Mouse (Mus musculus) liver, postnatal 0 days (tissue): ENCODE data around the gene Dtx3l. TPM values are rescaled to one million over a fixed set of nuclear protein-coding genes. Genes with fewer than 3 reads are reported as not detected.
A peak's percentile ranks its signal among the peaks of the same experiment; 100 is the strongest.
"Not testable (repeated sequence)": the region's sequence is repeated elsewhere in the genome, so short reads cannot be mapped to it uniquely, and the experiment has no call there.

Experiments used
- ATAC-seq: fragments of 200-750 bp; cut with Nextera tagmentation; 2 replicates; pipeline ENCODE4 v1.8.0; 2017; ENCODE audit warnings: mild to moderate bottlenecking, moderate library complexity
- DNase-seq: peaks from one replicate; pipeline ENCODE4 v3.0.0-alpha.2; 2016
- H3K27ac ChIP-seq: fragments of 300-500 bp; sonication (generic); 2 replicates; pipeline ENCODE4 v1.5.1; 2014; ENCODE audit warnings: antibody characterized with exemption, moderate library complexity, mild to moderate bottlenecking, low read depth
- H3K27me3 ChIP-seq: fragments of 300-500 bp; sonication (generic); 2 replicates; pipeline ENCODE4 v1.6.1; 2014; ENCODE audit warnings: low read length, control low read depth, mixed read lengths; ENCODE audit not compliant: insufficient read depth
- H3K36me3 ChIP-seq: fragments of 300-500 bp; sonication (generic); replicated peaks from 2 replicates; pipeline ENCODE4 v1.6.1; 2014; ENCODE audit warnings: mild to moderate bottlenecking, control low read depth, low read length, moderate library complexity, mixed read lengths; ENCODE audit not compliant: insufficient read depth
- H3K4me1 ChIP-seq: fragments of 300-500 bp; sonication (generic); 2 replicates; pipeline ENCODE4 v1.6.1; 2014; ENCODE audit warnings: antibody characterized with exemption, mild to moderate bottlenecking, control low read depth; ENCODE audit not compliant: insufficient read depth
- H3K4me2 ChIP-seq: fragments of 300-500 bp; sonication (generic); 2 replicates; pipeline ENCODE4 v1.6.1; 2014; ENCODE audit warnings: low read depth, mild to moderate bottlenecking, low read length, moderate library complexity, mixed read lengths
- H3K4me3 ChIP-seq: fragments of 300-500 bp; sonication (generic); 2 replicates; pipeline ENCODE4 v1.5.1; 2014; ENCODE audit warnings: low read depth, low read length
- H3K9ac ChIP-seq: fragments of 300-500 bp; sonication (generic); replicated peaks from 2 replicates; pipeline ENCODE4 v1.6.1; 2014; ENCODE audit warnings: mild to moderate bottlenecking, moderate library complexity
- H3K9me3 ChIP-seq: fragments of 300-500 bp; sonication (generic); 2 replicates; pipeline ENCODE4 v1.6.1; 2016; ENCODE audit warnings: mild to moderate bottlenecking, control low read depth, low read length, mixed read lengths
- CTCF ChIP-seq: sonication (generic); IDR thresholded peaks from 2 replicates; pipeline ENCODE4 v1.5.1; 2016; ENCODE audit warnings: antibody characterized with exemption, low read depth
- EP300 ChIP-seq: IDR thresholded peaks from 2 replicates; pipeline ENCODE4 v1.6.1; 2016; ENCODE audit warnings: antibody characterized with exemption, low read depth, mild to moderate bottlenecking
- WGBS: fragments of 180-500 bp; shearing (Covaris S2); extraction: QIAGEN DNeasy Blood & Tissue Kit; methylation state at CpG from one replicate; pipeline ENCODE4 v1.1.7; 2014; ENCODE audit not compliant: insufficient replicate concordance; 5-methylcytosine and 5-hydroxymethylcytosine counted together
- polyA plus RNA-seq: library from polyadenylated mRNA; unstranded; fragments of >200 nt; fragmentation: Nextera tagmentation; extraction: Ambion mirVana; gene quantifications from 2 replicates; pipeline ENCODE4 v1.2.1, GENCODE M21; 2015

The Dtx3l gene
- polyA plus RNA-seq, 1 experiment from 2014 or later = 16.3 TPM

DNA sequence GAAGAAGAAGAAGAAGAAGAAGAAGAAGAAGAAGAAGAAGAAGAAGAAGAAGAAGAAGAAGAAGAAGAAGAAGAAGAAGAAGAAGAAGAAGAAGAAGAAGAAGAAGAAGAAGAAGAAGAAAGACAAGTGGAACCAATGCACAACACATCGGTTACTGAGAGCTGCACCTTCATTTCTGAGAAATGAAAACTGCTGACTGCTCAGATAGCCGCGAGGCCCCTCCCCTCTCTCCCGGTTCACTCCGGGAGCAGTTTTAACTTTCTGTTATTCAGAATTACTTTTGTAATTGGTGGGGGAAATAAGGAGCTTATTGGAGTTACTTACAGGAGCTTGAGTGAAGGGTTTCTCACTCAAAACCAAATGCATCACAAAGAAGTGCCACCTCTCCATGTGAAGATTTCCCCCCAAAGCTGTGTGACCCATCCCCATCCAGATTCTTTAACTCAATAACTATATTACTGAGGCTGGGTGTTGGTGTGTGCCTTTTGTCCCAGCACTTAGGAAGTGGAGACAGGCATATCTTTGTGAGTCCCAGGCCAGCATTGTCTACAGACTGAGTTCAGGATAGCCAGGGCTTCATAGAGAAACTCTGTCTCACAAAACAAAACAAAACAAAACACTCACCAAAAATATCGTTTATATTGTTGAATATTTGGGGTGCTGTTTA lies 33.0 kb downstream of the Dtx3l start:
- Histone ChIP-seq H3K9ac (no peak overlapping the region), H3K27ac (peak overlapping the region; percentile 61), H3K4me2 (peak overlapping the region; percentile 44), H3K9me3 (peaks cover 3% of the 10 kb centered on the region; the same call in 1 of the 2 replicates), H3K4me1 (peaks cover 4% of the 10 kb centered on the region; the same call in 1 of the 2 replicates), H3K27me3 (no peaks in the 10 kb centered on the region), H3K36me3 (no peaks in the 10 kb centered on the region), H3K4me3 (no peak overlapping the region)
- 60% methylated on average over 6 of the region's 6 CpGs for WGBS
- peak; percentile 73 for ATAC-seq
- TF ChIP-seq EP300 (no peak; the same call in 1 of the 2 replicates), CTCF (no peak)
- DNase-seq = no peak

DNA sequence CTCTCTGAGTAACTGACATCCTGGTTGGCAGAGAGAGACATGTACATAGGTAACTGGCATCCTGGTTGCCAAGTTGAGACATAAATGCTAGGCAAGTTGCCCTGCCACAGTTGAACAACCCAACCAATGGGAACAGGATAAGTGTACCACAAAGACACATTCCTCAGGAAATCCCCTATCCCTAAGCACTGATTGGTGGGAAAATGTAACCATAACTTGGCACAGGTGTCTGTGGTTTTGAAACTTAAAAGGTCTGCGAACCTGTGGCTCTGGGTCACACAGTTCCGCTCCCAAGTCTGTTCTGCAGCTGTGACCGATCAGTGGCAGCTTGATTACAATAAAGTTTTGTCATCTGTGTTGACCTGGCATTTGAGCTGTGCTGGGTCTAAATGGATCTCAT lies 33.6 kb downstream of the Dtx3l start:
- Histone ChIP-seq H3K9me3 (peaks cover 3% of the 10 kb centered on the region; the same call in 1 of the 2 replicates), H3K4me3 (no peak overlapping the region), H3K4me1 (peaks cover 4% of the 10 kb centered on the region; the same call in 1 of the 2 replicates), H3K9ac (no peak overlapping the region), H3K27ac (peak overlapping the region; percentile 55; the same call in 1 of the 2 replicates), H3K4me2 (no peak overlapping the region), H3K27me3 (no peaks in the 10 kb centered on the region), H3K36me3 (no peaks in the 10 kb centered on the region)
- 0 out of 2 replicates have a peak, but pooled peaks have one; percentile 24 for ATAC-seq
- no peak for DNase-seq
- no peak; the same call in 1 of the 2 replicates for TF ChIP-seq EP300
- no peak for TF ChIP-seq CTCF
- 89% methylated on average over 3 of the region's 3 CpGs for WGBS

DNA sequence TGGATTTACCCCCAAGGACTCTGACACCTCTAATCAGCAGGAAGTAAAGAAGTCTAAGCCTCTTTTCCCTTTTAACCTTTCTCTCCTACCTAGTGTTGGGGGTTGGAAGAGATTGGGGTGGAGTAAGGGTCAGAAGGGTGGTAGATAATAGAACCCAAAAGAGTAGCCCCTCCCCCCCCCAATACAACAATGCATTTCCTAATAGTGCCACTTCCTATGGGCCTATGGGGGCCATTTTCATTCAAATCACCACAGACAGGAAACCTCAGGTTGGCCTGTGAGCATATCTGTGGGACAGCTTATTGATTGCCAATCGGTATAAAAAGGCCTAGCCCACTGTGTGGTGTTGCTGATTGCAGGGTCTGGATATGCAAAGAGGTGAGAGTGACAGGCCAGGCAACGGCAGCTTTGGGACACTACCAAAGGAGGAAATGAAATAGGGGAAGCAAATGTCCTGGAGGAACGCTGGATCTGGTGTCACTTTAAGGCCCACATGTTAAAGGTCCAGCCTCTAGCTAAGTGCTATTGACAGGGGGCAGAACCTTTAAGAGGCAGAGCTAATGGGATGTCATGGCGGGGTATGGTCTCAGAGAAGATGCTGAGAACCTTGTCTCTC lies 34.7 kb downstream of the Dtx3l start:
- peaks cover 4% of the 10 kb centered on the region; the same call in 1 of the 2 replicates for H3K4me1 ChIP-seq
- H3K9me3 ChIP-seq = peaks cover 3% of the 10 kb centered on the region; the same call in 1 of the 2 replicates
- no peak overlapping the region for H3K9ac ChIP-seq
- ATAC-seq (no peak), DNase-seq (no peak)
- H3K27ac ChIP-seq = no peak overlapping the region
- WGBS = 39% methylated on average over 4 of the region's 4 CpGs
- no peaks in the 10 kb centered on the region for H3K27me3 ChIP-seq
- no peaks in the 10 kb centered on the region for H3K36me3 ChIP-seq
- TF ChIP-seq CTCF (no peak), EP300 (no peak)
- H3K4me2 ChIP-seq = no peak overlapping the region
- H3K4me3 ChIP-seq = no peak overlapping the region

DNA sequence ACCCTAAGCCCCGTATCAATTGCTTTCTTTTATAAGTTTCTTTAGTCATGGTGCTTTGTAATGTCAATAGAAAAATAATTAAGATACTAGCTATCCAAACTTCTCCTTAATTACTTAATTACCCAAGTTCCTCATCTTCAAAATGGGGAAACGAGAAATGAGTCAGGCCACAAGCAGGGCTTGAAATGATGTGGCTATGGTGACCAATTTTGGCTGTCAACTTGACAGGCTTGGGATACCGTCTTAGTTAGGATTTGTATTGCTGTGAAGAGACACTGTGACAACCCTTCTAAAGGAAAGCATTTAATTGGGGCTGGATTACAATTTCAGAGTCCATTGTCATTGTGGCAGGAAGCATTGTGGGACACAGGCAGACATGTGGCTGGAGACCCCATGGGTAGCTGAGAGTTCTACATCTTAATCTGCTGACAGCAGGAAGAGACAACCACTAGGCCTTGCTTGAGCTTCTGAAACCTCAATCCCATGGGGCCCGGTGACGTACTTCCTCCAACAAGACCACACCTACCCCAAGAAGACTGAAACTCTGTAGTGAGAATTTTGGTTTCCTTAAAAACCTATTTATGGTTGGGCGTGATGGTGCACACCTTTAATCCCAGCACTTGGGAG lies 35.8 kb downstream of the Dtx3l start:
- Histone ChIP-seq H3K27me3 (no peaks in the 10 kb centered on the region), H3K4me3 (no peak overlapping the region), H3K4me2 (no peak overlapping the region), H3K36me3 (no peaks in the 10 kb centered on the region), H3K4me1 (peaks cover 4% of the 10 kb centered on the region; the same call in 1 of the 2 replicates), H3K9ac (no peak overlapping the region), H3K27ac (0 out of 2 replicates have a peak overlapping the region, but pooled peaks have one; percentile 30), H3K9me3 (no peaks in the 10 kb centered on the region)
- 66% methylated on average over 6 of the region's 6 CpGs for WGBS
- ATAC-seq (no peak), DNase-seq (no peak)
- no peak for TF ChIP-seq EP300
- TF ChIP-seq CTCF = no peak

DNA sequence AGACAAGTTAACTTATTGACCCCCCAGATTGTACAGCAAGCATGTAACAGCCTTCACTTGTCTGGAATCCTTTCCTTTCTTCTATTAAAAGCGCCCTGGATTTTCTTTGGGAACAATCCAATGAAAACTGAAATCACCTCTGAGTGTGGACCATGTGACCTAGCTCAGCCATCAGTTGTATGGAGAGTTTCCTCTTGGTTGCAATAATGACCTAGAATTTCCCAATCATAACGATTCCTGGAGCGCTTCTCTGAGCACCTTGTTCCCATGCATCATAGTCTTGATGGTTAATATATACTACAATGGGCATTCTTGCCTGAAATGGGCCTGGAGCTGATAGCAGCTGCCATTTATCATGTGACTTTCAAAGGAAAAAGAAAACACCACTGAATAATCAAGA lies 38.4 kb downstream of the Dtx3l start:
- WGBS = 66% methylated on average over 3 of the region's 3 CpGs
- Histone ChIP-seq H3K27ac (no peak overlapping the region), H3K4me1 (peaks cover 4% of the 10 kb centered on the region; the same call in 1 of the 2 replicates), H3K36me3 (no peaks in the 10 kb centered on the region), H3K27me3 (no peaks in the 10 kb centered on the region), H3K4me2 (no peak overlapping the region), H3K4me3 (no peak overlapping the region), H3K9me3 (0 out of 2 replicates have a peak, but pooled peaks cover 2% of the 10 kb centered on the region), H3K9ac (no peak overlapping the region)
- DNase-seq = no peak
- no peak for ATAC-seq
- no peak for TF ChIP-seq CTCF
- TF ChIP-seq EP300 = no peak

DNA sequence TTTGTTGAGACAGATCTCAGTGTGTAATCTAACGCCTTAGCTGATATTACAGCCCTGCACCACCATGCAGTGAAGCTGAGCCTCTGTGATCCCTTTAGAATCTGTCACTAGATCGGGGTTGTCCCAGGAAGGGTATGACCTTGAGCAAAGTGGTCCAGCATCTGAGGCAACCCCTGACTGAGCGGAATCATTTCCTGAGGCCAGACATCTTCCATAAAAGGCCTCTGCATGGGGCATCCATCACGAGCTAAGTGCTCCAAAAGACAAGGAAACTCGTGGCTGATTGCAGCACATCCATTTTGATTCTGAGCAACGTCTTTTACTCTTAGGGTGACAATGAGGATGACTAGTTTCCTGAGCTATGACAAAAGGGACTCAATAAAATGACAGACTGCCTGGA lies 44.0 kb downstream of the Dtx3l start:
- DNase-seq (no peak), ATAC-seq (no peak)
- 0 out of 2 replicates have a peak, but pooled peaks cover 2% of the 10 kb centered on the region for H3K9me3 ChIP-seq
- H3K27ac ChIP-seq = no peak overlapping the region
- no peaks in the 10 kb centered on the region for H3K27me3 ChIP-seq
- H3K4me1 ChIP-seq = no peaks in the 10 kb centered on the region
- no peak for TF ChIP-seq EP300
- no peak for TF ChIP-seq CTCF
- 62% methylated on average over 6 of the region's 6 CpGs for WGBS
- H3K9ac ChIP-seq = no peak overlapping the region
- no peaks in the 10 kb centered on the region for H3K36me3 ChIP-seq
- no peak overlapping the region for H3K4me3 ChIP-seq
- H3K4me2 ChIP-seq = no peak overlapping the region

DNA sequence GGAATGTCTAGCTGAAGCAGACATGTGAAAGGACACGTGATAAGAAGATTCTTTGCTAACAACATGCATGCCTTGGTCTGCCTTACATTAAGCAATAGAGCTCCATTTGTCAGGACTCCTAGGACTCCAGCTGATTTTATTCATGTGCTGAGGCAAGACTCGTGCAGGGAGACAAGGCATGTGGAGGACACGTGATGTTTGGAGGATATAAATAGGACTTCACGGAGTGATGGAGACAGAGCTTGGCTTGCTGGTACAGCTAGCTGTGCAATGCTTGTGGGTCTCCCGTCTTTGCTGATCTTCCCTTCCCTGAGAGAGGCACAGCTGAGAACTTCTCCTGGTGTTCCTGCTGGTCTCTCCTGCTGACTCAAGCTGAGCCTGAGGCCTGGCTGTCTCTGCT lies 47.3 kb downstream of the Dtx3l start:
- not testable (repeated sequence) for H3K27ac ChIP-seq, ATAC-seq, H3K9me3 ChIP-seq, H3K27me3 ChIP-seq, H3K4me2 ChIP-seq, H3K9ac ChIP-seq, DNase-seq, H3K4me1 ChIP-seq, H3K36me3 ChIP-seq, H3K4me3 ChIP-seq
- WGBS = 70% methylated on average over 5 of the region's 5 CpGs
